Mouse (Mus musculus): ENCODE results near the gene Nfib.

- TF ChIP-seq GATA1 (IDR thresholded peaks at IDR 0.05; ENCODE audit: low read depth, low read length) (no peak), CTCF (IDR thresholded peaks at IDR 0.05 in 2 of 3, conservative IDR thresholded peaks at IDR 0.05 in 1 of 3; ENCODE audit: control insufficient read depth in 1 of 3, insufficient read depth in 1 of 3, low read depth in 2 of 3, low read length in 3 of 3, poor library complexity in 1 of 3, severe bottlenecking in 1 of 3) (no peak), CHD2 (IDR thresholded peaks at IDR 0.05; ENCODE audit: low read length) (no peak), ZMIZ1 (IDR thresholded peaks at IDR 0.05; ENCODE audit: low read depth, low read length) (no peak), MAX (IDR thresholded peaks at IDR 0.05; ENCODE audit: low read length) (no peak), NRF1 (IDR thresholded peaks at IDR 0.05; ENCODE audit: insufficient read depth, low read depth, low read length, poor library complexity, severe bottlenecking) (no peak), TBP (IDR thresholded peaks at IDR 0.05; ENCODE audit: low read depth, low read length) (no peak)
Observed at GRCm38 (mm10) chr4:82735764-82736163, 30.2 kb upstream of the Nfib start.
